Mouse (Mus musculus) megakaryocyte progenitor cell, adult 5-6 weeks (primary cell): Measurements from ENCODE around the gene Ferd3l. TPM values are rescaled to one million over a fixed set of nuclear protein-coding genes. Genes with fewer than 3 reads are reported as not detected.
A peak's percentile ranks its signal among the peaks of the same experiment; 100 is the strongest.

Source experiments
- ATAC-seq: replicated peaks from 2 replicates; pipeline ENCODE4 v1.8.0; 2016; ENCODE audit warnings: mild to moderate bottlenecking, moderate TSS enrichment, inconsistent platforms; ENCODE audit not compliant: poor library complexity
- total RNA-seq, 2 experiments: library from RNA; stranded (forward) in 1 of 2; stranded (reverse) in 1 of 2; fragments of 157-497, 149-512 nt in 1 of 2; fragments of 200-1000 nt in 1 of 2; gene quantifications; 2 replicates each; pipeline versions ENCODE4 v1.2.3 to v1.2.4; 2015 to 2017

Gene Ferd3l
- not detected in 2 replicates for total RNA-seq (2015)
- total RNA-seq (2017): not detected in 2 replicates

- no peak for ATAC-seq
Measured at GRCm38 (mm10) chr12:33928331-33929192, at the start of gene Ferd3l. Gene Ferd3l, plus strand, starts transcription at chr12:33928425.

- no peak for ATAC-seq
Measured at GRCm38 (mm10) chr12:33893956-33894355, 34.3 kb upstream of the Ferd3l start.

GRCm38 (mm10) chr12:33894621-33895020, 33.6 kb upstream of the Ferd3l start:
- ATAC-seq: no peak

GRCm38 (mm10) chr12:33926751-33927150, 1.5 kb upstream of the Ferd3l start:
- ATAC-seq: no peak

DNA sequence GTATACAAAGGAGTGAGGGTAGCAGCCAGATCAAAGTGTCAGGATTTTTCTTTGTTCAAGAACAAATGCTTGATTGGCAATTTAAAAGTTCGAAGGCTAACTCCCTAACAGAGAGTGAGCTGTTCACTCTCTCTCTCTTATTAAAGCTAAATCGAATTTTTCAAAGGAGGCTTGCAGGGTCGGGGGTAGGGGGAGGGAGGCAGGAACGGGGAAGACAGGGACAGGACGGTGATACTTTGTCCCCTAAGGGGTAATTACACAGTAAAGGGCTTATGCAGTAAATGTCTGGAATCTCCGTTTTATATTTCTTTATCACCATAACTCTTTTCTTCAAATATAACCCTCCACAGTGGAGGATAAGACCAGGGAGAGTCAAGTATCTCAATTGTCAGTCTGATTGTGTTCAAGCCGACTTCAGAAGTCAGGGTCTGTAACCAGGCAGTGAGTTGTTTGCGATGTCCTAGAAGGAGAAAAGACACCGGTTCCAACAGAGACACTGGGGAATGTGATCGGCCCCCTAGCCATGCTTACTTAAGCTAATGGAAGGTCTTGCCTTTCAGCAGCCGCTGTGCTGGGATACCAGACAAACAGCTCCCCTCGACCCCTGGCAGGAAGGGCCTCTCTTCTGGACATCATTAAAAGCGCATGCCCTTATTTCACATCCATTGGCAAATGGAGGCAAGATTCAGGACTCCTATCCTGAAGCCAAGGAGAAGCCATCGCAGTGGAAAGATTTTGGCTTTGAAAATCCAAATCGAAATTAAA, 709 bp upstream of the Ferd3l start:
- no peak for ATAC-seq

GRCm38 (mm10) chr12:33952843-33953242, 24.6 kb downstream of the Ferd3l start:
- no peak for ATAC-seq

GRCm38 (mm10) chr12:33954931-33955565, 26.8 kb downstream of the Ferd3l start:
- ATAC-seq: no peak

- ATAC-seq: no peak
Measured at GRCm38 (mm10) chr12:33955606-33956295, 27.5 kb downstream of the Ferd3l start.

- ATAC-seq: no peak
Measured at GRCm38 (mm10) chr12:33956576-33957399, 28.6 kb downstream of the Ferd3l start.

DNA sequence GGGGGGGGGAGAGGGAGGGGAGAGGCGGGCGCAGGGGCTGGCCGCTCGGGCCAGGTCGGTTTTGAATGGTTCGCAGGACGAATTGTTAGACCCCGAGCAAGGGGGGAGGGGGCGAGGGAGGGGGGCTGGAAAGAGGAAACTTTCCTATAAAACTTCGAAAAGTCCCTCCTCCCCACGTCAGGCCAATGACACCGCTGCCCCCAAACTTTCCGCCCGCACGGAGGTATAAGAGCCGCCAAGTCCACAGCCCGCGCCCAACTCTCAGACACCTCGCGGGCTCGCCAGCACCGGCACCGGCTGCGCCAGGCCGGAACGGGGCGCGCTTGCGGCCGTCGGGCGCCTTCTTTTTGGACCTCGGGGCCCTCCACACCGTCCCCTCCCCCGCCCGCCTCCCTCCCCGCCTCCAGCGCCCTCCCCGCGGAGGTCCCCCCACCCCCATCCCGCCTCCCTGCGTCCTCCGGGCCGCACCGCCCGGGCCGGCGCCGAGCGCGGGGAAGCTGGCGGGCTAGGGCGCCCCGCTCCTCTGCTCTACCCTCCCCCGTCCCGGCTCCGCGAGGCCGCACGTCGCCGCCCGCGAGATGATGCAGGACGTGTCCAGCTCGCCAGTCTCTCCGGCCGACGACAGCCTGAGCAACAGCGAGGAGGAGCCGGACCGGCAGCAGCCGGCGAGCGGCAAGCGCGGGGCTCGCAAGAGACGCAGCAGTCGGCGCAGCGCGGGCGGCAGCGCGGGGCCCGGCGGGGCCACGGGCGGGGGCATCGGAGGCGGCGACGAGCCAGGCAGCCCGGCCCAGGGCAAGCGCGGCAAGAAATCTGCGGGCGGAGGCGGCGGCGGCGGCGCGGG, 29.4 kb downstream of the Ferd3l start, which contains the start of gene Twist1:
Gene Twist1 (plus strand): TSS at position 272 of the 841 bp plus-strand sequence.
- ATAC-seq: no peak

- peak; percentile 43 for ATAC-seq
Measured at GRCm38 (mm10) chr12:33958241-33959194, 30.3 kb downstream of the Ferd3l start.

GRCm38 (mm10) chr12:33959206-33959605, 31.0 kb downstream of the Ferd3l start:
- no peak for ATAC-seq

GRCm38 (mm10) chr12:33959846-33960245, 31.6 kb downstream of the Ferd3l start:
- ATAC-seq: no peak

DNA sequence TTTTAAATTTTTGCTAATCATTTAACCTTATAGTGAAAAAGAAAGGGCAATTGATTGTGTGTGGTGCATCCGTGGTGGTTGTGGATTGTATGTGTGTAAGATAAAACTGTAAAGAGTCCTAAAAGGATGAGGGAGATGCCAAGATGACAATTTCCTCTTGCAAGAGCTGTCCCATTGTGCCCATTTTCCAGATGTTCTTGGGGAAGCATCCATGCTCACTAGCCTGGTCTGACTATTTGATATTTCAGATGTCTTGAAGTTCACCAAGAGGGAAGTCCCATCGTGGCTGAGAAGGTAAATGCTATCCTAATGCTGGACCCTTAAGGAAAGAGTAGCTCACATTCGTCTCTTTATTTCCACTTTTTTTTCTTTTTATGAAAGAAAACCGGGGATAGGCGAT, 32.8 kb downstream of the Ferd3l start:
- ATAC-seq: no peak

- ATAC-seq: no peak
Measured at GRCm38 (mm10) chr12:33962118-33962772, 34.0 kb downstream of the Ferd3l start.

- ATAC-seq: no peak
Measured at GRCm38 (mm10) chr12:33962773-33963130, 34.5 kb downstream of the Ferd3l start.

DNA sequence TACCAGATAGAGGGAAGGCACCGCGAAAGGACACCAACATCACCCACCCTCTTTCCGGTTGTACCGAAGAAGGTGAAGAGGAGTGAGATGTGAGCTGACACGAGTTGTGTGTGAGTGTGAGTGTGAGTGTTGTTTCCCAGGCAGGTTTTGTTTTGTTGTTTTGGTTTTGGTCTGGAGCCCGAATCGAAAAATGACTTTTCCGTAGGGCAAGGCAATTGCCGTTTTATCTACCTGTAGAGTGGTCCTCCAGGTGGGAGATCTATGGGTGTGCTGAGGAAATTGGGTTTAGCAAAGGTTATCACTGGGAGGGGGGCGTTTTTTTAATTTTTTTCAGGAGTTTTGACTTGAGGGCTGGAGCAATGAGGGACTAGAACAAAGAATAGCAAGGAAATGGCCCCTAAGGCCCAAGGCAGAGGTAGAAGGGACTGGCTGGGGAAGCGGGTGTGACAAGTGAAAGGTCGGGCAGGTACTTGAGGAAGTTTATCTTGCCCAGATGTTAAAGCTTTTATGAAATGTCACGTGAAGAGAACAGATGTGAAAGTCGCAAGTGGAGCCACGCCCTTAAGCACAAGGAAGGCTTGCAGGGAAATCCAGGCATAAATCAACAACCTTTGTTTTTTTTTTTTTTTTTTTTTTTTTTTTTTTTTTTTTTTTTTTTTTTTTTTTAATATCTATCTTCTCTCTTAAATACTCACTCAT, 35.6 kb downstream of the Ferd3l start:
- no peak for ATAC-seq
